Mouse (Mus musculus): ENCODE results near the gene Vmn1r16. TPM values are rescaled to one million over a fixed set of nuclear protein-coding genes. Genes with fewer than 3 reads are reported as not detected.
"Not testable (repeated sequence)": the region's sequence is repeated elsewhere in the genome, so short reads cannot be mapped to it uniquely, and the experiment has no call there.

Vmn1r16 gene
- total RNA-seq (2021) = not detected
- long read RNA-seq, experiment 1 = 0 reads
- long read RNA-seq, experiment 2 = 0 reads

- no peak for DNase-seq (ENCODE audit: low spot score in 2 of 2)
Measured at GRCm38 (mm10) chr6:57329394-57329793, at the start of gene Vmn1r16. Gene Vmn1r16 (minus strand): TSS chr6:57329494.

DNA sequence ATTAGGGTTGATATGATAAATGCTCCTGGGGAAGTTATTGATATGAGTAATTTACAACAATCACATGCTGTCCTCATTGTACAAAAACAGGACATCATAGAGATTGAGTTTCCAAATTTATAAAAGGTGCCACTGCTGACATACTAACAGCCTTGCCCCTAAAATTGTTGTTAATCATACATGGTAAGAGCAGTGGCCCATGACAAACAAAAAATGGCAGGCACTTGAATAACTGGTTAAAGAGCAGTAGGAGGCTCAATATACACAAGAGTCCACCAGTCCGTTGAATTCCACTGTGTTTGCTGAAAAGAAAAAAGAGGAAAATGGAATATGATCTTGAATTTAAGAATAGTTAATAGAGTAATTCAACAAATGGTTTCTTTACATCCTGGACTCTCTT, 38.2 kb upstream of the Vmn1r16 start:
- no peak for DNase-seq (ENCODE audit: low spot score in 2 of 2)

- not testable (repeated sequence) for DNase-seq (ENCODE audit: low spot score in 2 of 2)
Measured at GRCm38 (mm10) chr6:57365866-57366265, 36.6 kb upstream of the Vmn1r16 start.

DNA sequence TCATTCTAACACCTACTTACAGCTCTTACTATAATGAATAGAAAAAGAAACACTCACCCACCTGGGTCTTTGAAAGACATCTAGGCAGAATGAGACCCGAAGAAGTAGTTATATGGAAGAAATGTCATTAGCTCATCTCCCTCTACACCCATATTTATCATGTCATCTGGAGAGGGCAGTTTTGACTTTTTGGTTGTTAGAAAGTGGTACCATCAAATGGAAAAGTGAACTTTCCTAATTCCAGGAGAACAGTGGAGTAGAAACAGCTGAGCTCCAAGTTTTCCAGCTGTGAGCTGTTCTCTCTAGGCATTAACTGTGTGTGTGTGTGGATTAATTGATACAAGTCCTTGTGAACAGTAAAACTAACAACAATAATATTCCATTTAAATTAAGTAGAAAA, 34.3 kb upstream of the Vmn1r16 start, which contains the start of gene Vmn1r17:
Vmn1r17 (minus strand) TSS at position 101 of the 400 bp plus-strand sequence.
- no peak for DNase-seq (ENCODE audit: low spot score in 2 of 2)

DNA sequence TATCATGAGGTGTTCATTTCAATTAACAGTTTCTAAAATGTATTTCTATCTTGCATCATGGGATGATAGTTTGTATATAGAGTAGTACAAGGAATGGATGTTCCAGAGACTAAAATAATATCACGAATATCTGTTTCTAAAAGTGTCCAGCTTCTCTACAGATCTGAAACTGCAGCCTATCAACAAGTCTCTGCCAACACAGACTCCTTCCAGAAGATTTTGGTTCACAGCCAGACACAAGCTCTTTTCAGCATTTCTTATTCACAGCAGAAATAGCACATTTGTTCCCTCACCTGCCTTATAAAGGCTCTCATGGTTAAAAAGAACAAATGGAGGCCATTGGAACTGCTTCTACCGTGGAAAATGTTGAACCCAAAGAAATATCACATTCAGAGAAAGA, 27.6 kb upstream of the Vmn1r16 start:
- no peak for DNase-seq (ENCODE audit: low spot score in 2 of 2)

DNA sequence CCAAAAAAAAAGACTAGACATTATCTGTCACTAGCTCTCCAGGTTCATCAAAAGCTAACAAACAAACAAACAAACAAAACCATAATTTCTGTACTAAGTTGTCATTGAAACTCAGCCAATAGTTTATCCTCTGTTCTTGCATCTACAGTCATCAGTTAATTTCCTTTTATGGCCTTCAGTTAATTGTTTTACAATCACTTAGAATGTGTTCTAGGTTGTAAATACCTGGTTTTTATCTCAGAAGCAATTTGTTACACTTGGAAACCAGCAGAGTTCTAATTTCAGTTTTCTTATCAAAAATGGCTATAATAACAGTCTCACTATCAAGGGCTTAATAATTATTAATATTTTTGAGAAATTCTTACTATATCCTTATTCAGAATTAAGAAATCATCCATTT, 3.1 kb downstream of the Vmn1r16 start:
- DNase-seq (ENCODE audit: low spot score in 2 of 2) = no peak

- DNase-seq (ENCODE audit: low spot score in 2 of 2) = no peak
Measured at GRCm38 (mm10) chr6:57278952-57279351, 50.3 kb downstream of the Vmn1r16 start.

GRCm38 (mm10) chr6:57272517-57272916, 56.8 kb downstream of the Vmn1r16 start:
- no peak for DNase-seq (ENCODE audit: low spot score in 2 of 2)

DNA sequence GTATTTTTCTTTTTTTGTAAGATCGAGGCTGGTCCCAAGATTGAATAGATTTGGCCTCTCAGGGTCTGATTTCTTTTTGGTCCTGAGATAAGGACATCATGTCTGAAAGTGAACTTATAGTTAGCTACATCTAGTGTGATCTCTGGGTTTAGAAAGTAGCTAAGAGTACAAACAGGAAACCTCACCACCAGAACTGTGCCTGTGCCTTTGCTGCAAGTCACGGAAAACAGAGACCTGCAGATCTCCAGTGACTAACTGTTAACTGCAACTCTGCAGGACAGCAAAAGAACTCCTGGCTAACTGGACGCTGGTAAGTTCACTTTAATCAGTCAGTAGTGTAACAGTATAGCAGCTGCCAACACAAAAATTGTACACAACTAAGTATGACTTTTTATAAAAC, 57.4 kb downstream of the Vmn1r16 start:
- no peak for DNase-seq (ENCODE audit: low spot score in 2 of 2)

Other genes with a start within 250 kb of the Vmn1r16 start
- gene Vmn1r10, start 220.0 kb downstream of the Vmn1r16 start, total RNA-seq (2021) = not detected
- gene Vmn1r11, start 196.0 kb downstream of the Vmn1r16 start, total RNA-seq (2021) = not detected
- not detected for gene Vmn1r12, start 172.6 kb downstream of the Vmn1r16 start, total RNA-seq (2021)
- not detected for gene Vmn1r13, start 126.2 kb downstream of the Vmn1r16 start, total RNA-seq (2021)
- gene Vmn1r14, start 97.8 kb downstream of the Vmn1r16 start, total RNA-seq (2021) = not detected
- not detected for gene Vmn1r15, start 71.5 kb downstream of the Vmn1r16 start, total RNA-seq (2021)
- gene Vmn1r17, start 34.2 kb upstream of the Vmn1r16 start, total RNA-seq (2021) = not detected
- under 1 TPM in 1 of 2 experiments, not detected in 1; 0.03 TPM for gene Vmn1r18, start 66.3 kb upstream of the Vmn1r16 start, total RNA-seq (2021)
- gene Vmn1r19, start 74.3 kb upstream of the Vmn1r16 start, total RNA-seq (2021) = not detected
- gene Vmn1r20, start 99.4 kb upstream of the Vmn1r16 start, total RNA-seq (2021) = not detected
- gene Ppm1k, start 206.0 kb upstream of the Vmn1r16 start, total RNA-seq (2021) = 10 to 100 TPM; 17.6 to 25.6 TPM

Data from adrenal gland, adult 18-20 months (tissue).